Comparison of ENCODE assay signal across 8 mouse cellular contexts in genomic region chr1:166308471-166308850, GRCm38 (mm10). TPM values are rescaled to one million over a fixed set of nuclear protein-coding genes. Genes with fewer than 3 reads are reported as not detected.
DNase-seq lines count a peak whose midpoint lies in the region; ATAC-seq and TF ChIP-seq lines count a peak whose summit lies in the region.

No protein-coding gene starts in this region.

- WGBS in limb, embryonic 14.5 days, result 14% methylated on average over 5 of the region's 5 CpGs
- 12% methylated on average over 5 of the region's 5 CpGs for WGBS in stomach, embryonic 15.5 days

- peak; percentile 14 for DNase-seq in embryo, embryonic 9.5 days (ENCODE audit: extremely low spot score)
- no peak for DNase-seq in embryo, embryonic 10 days (ENCODE audit: low spot score)
- DNase-seq in limb, embryonic 14.5 days (ENCODE audit: low spot score), result no peak
- DNase-seq in spleen, postnatal 4 days (ENCODE audit: low spot score in 2 of 2), result no peak
- DNase-seq in layer of hippocampus, postnatal 10 days (ENCODE audit: low spot score in 2 of 2), result no peak

- no peak for ATAC-seq in megakaryocyte, adult 5-6 weeks (ENCODE audit: poor library complexity, severe bottlenecking)
- no peak for ATAC-seq in limb, embryonic 14.5 days (ENCODE audit: low FRiP score, low read depth)
- ATAC-seq in stomach, embryonic 15.5 days (ENCODE audit: insufficient read depth, low FRiP score, low read depth), result no peak

- TF ChIP-seq POLR2A in limb, embryonic 14.5 days (IDR thresholded peaks at IDR 0.05; ENCODE audit: borderline replicate concordance, extremely low read depth, insufficient read depth, insufficient read length), result no peak

- H3K4me2 ChIP-seq in limb, embryonic 14.5 days (replicated peaks; ENCODE audit: low read depth, low read length, severe bottlenecking), result peak overlapping the region; percentile 98
- peak overlapping the region; percentile 94 for H3K4me2 ChIP-seq in stomach, embryonic 15.5 days

- H3K27me3 ChIP-seq in megakaryocyte, embryonic 14.5 days (replicated peaks), result peaks cover 60% of the 10 kb centered on the region
- H3K27me3 ChIP-seq in limb, embryonic 14.5 days (ENCODE audit: control insufficient read depth, insufficient read depth, low read length), result peaks cover 18% of the 10 kb centered on the region; the same call in 1 of the 2 replicates
- peaks cover 29% of the 10 kb centered on the region for H3K27me3 ChIP-seq in stomach, embryonic 15.5 days (replicated peaks)

- no peak overlapping the region for H3K27ac ChIP-seq in limb, embryonic 14.5 days (replicated peaks; ENCODE audit: low read depth, low read length)
- no peak overlapping the region for H3K27ac ChIP-seq in stomach, embryonic 15.5 days

- no peaks in the 10 kb centered on the region for H3K36me3 ChIP-seq in megakaryocyte, embryonic 14.5 days (replicated peaks; ENCODE audit: low read length)
- no peaks in the 10 kb centered on the region for H3K36me3 ChIP-seq in limb, embryonic 14.5 days (ENCODE audit: control insufficient read depth, insufficient read depth, low read length)
- no peaks in the 10 kb centered on the region for H3K36me3 ChIP-seq in stomach, embryonic 15.5 days

- peaks cover 8% of the 10 kb centered on the region for H3K4me1 ChIP-seq in megakaryocyte, embryonic 14.5 days
- H3K4me1 ChIP-seq in limb, embryonic 14.5 days (ENCODE audit: control insufficient read depth, insufficient read depth, low read length), result 0 out of 2 replicates have a peak, but pooled peaks cover 6% of the 10 kb centered on the region
- 0 out of 2 replicates have a peak, but pooled peaks cover 5% of the 10 kb centered on the region for H3K4me1 ChIP-seq in stomach, embryonic 15.5 days

- H3K4me3 ChIP-seq in megakaryocyte, embryonic 14.5 days (replicated peaks), result peak overlapping the region; percentile 83
- peak overlapping the region; percentile 56 for H3K4me3 ChIP-seq in limb, embryonic 14.5 days (replicated peaks; ENCODE audit: low read length)
- peak overlapping the region; percentile 47 for H3K4me3 ChIP-seq in stomach, embryonic 15.5 days (replicated peaks)

- H3K9me3 ChIP-seq in megakaryocyte, embryonic 14.5 days, result no peaks in the 10 kb centered on the region; the same call in 1 of the 2 replicates
- H3K9me3 ChIP-seq in limb, embryonic 14.5 days (ENCODE audit: control insufficient read depth, low read length), result no peaks in the 10 kb centered on the region
- no peaks in the 10 kb centered on the region for H3K9me3 ChIP-seq in stomach, embryonic 15.5 days

- peak overlapping the region; percentile 50 for H3K9ac ChIP-seq in limb, embryonic 14.5 days (ENCODE audit: low read depth, low read length, severe bottlenecking)
- no peak overlapping the region for H3K9ac ChIP-seq in stomach, embryonic 15.5 days

RNA-seq across cellular contexts. Expression of gene Ildr2, which starts 54.5 kb away (rescaled TPM):
- polyA plus RNA-seq in megakaryocyte, embryonic 14.5 days (2012; ENCODE audit: insufficient read depth, low replicate concordance), result not detected in 2 replicates
- total RNA-seq in megakaryocyte, adult 5-6 weeks (2015), result 0.02 TPM in 1 of 2 replicates, not detected in the other
- 0.16 TPM in 1 of 2 replicates, not detected in the other for total RNA-seq in megakaryocyte, adult 5-6 weeks (2017)
- polyA plus RNA-seq in limb, embryonic 14.5 days (2012; rRNA removed), result 0.20 and 0.31 TPM in 2 replicates
- polyA plus RNA-seq in limb, embryonic 14.5 days (2014; fragmentation: Nextera tagmentation; extraction: Ambion mirVana), result 0.33 and 0.40 TPM in 2 replicates
- 1.3 and 1.5 TPM in 2 replicates for polyA plus RNA-seq in stomach, embryonic 15.5 days (2015; fragmentation: Nextera tagmentation; extraction: Ambion mirVana)
- 10 to 100 TPM; 89.2 to 90.3 TPM for total RNA-seq in layer of hippocampus, postnatal 10 days (2021)
